Mouse (Mus musculus): Measurements from ENCODE around the gene Mrpl47. TPM values are rescaled to one million over a fixed set of nuclear protein-coding genes. Genes with fewer than 3 reads are reported as not detected.

The Mrpl47 gene
- polyA plus RNA-seq (2017; shearing (Covaris generic)), result 14.1 TPM

GRCm38 (mm10) chr3:32737172-32737655 is at the start of gene Mrpl47:
Mrpl47 (minus strand) TSS chr3:32737605.

GRCm38 (mm10) chr3:32736244-32737171 is 897 bp downstream of the Mrpl47 start, which contains the start of gene Ndufb5:
Ndufb5 (plus strand) TSS chr3:32736990.

GRCm38 (mm10) chr3:32705647-32706348 is 31.6 kb downstream of the Mrpl47 start, which contains the start of gene Actl6a:
Actl6a (plus strand) TSS chr3:32706298.

Other genes starting within 250 kb of the Mrpl47 start
- 0.34 TPM for gene Kcnmb3, start 245.4 kb downstream of the Mrpl47 start, polyA plus RNA-seq (2017; shearing (Covaris generic))
- 80.8 TPM for gene Zfp639, start 227.3 kb downstream of the Mrpl47 start, polyA plus RNA-seq (2017; shearing (Covaris generic))
- 18.8 TPM for gene Mfn1, start 208.1 kb downstream of the Mrpl47 start, polyA plus RNA-seq (2017; shearing (Covaris generic))
- 12.4 TPM for gene Gnb4, start 121.0 kb downstream of the Mrpl47 start, polyA plus RNA-seq (2017; shearing (Covaris generic))
- 95.3 TPM for gene Actl6a, start 31.3 kb downstream of the Mrpl47 start, polyA plus RNA-seq (2017; shearing (Covaris generic))
- 126 TPM for gene Ndufb5, start 615 bp downstream of the Mrpl47 start, polyA plus RNA-seq (2017; shearing (Covaris generic))
- gene Usp13, start 79.9 kb upstream of the Mrpl47 start, polyA plus RNA-seq (2017; shearing (Covaris generic)), result not detected